Mouse (Mus musculus) thymus, postnatal 25 days (tissue): ENCODE results near the gene Rab7b.

Experiments
- DNase-seq: peaks from one replicate; pipeline ENCODE4 v3.0.0; 2022

Gene Rab7b

DNA sequence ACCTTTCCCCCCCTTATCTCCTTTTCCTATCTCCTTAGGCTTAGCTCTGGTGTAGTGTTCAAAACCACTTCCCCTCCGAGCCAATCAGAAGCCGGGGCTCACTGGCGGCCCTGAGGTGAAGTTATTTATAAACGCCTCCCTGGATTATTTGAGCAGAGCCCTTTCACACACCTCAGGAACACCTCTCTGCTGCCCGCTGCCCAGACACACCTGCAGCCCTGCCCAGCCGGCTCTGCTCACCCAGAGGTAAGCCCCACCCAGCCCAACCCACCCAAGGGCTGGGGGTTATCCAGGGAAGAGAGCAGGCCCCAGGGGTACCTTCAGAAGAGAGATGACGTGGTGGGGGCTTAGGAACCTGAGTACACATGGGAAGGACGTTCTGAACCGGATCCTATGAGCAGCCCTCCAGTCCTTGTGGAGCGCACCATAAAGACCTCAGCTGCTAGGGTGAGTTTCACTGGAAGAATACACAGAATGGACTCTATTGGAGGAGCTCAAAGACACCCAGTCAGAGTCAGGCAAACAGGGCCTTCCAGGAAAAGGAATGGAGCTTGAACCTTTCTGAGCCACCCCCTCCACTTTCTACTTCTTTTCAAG lies 55.5 kb downstream of the Rab7b start, which contains the start of gene Slc26a9:
Gene Slc26a9 (plus strand): TSS at position 155 of the 597 bp plus-strand sequence.
- no peak for DNase-seq

DNA sequence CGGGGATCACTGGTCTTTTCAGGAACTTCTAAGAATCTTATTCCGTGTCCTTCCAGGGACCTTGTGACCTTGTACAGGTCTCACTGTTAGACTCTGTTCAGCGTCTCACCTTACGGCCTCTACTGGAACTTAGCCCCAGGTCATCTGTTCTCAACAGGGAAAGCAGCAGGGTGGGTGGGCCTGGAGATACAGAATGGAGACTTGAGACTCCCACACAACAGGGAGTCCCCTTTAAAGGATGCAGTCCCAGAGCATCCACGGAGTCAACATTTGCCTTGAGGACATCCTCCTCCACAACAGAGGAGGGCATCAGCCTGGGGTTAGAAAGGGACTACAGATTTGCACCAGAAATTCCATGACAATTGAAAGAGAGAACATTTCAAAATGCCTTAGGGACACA lies 56.9 kb downstream of the Rab7b start:
- no peak for DNase-seq

- DNase-seq = no peak
These were observed 59.3 kb downstream of the Rab7b start for GRCm38 (mm10) chr1:131747761-131748160.

DNA sequence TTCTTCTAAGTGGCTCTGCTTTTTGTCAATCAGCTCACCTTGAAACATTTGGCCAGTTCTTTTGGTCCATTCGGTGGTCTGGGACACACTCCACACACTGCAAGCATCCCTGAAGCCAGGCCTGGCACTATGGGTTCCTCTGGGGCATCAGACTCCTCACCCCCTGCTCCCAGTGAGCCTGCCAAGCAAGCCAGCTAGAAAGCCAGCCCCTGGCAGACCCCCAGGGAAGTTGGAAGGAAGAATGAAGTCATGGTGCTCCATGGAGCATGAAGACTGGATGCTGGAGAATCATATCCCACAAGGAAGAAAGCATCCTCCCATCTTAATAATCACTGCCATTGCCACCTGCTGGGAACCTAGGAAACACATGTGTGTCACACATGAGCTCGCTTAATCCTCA lies 60.1 kb downstream of the Rab7b start:
- no peak for DNase-seq

GRCm38 (mm10) chr1:131749706-131750545 lies 61.4 kb downstream of the Rab7b start:
- DNase-seq = no peak

GRCm38 (mm10) chr1:131751181-131751890 lies 62.8 kb downstream of the Rab7b start:
- DNase-seq = no peak

DNA sequence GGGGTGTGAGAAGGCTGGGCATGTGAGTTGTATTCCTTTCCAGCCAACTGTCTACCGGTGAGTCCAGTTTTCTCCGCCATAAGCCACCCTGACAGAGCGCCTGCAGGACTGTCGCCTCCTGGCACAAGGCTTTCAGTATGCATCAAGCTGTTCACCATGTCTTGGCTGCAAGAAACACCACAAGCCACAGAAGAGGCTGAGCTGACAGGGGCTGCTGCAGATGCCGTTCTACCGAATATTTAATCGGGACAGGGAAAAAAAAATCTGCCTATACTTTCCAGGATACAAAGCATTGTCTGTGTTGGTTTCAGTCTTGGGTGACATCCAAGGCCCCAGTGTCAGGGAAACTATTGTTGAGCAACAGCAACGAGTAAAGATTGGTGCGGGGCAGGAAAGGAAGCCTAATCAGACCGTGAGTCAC lies 63.4 kb downstream of the Rab7b start:
- no peak for DNase-seq

DNA sequence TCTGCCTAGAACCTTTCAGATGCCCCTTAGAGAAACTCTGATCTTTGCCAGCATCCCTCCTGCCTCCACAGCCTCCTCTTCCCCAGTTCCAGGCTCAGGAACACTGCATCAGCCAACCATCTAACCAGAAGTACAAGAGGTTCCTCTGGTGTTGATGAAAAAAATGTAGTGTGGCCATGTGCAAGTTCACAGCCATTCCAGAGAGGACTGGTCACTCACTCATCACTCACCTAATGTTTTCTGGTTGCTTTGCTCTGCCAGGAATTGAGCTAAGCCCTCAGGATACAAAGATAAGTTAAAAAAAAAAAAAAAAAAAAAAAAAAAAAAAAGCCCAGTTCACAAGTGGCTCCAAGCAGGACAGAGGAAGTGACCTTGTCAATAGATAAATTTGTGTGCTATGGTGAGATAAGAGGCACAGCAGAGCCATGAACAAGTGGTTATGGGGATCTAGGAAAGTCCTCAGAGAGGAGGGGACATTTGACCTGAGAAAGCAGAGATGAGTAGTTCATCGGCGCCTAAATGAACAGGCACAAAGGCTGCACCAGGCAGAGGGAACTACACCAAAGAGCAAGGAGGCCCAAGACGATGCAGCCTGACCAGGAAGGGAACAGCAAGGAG lies 65.8 kb downstream of the Rab7b start:
- DNase-seq = no peak

DNA sequence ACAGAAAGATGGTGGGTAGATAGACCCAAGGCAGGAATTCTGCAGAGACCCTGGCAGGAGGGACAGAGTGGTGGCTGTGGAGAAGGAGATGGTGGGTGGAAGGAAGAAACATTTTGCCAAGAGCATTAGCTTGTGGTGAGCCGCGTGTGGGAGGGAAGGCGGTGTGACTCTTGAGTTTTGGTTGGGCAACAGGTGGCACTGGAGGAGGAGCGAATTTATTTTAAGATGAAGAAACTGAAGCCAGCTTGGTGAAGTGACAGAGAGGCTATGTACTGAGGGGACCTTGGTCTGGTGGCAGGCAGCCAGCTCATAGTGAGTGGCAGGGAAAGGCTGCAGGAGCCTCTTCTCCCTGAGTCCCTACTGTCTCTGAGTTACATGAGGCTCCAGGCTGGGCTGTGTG lies 66.4 kb downstream of the Rab7b start:
- no peak for DNase-seq

- no peak for DNase-seq
These were observed 68.7 kb downstream of the Rab7b start for GRCm38 (mm10) chr1:131757211-131757610.

DNA sequence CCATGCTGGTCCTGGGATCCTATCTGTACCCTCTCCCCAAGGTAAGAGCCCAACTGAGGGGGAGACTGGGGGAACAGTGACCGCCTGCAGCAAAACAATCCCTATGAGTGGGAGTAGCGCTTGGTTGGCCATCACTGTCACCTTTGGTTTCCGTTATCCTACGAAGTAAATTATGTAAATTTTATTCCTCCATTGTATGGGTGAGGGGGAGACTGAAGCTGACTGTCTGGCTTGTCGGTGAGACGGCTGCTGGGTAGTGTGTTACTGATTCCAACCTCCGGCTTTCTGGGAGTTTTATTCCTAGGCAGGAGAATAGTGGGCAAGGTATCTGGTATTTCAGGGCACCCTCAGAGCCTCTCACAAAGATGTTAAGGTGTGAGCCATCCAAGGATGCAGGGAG lies 70.3 kb downstream of the Rab7b start:
- DNase-seq = no peak

DNA sequence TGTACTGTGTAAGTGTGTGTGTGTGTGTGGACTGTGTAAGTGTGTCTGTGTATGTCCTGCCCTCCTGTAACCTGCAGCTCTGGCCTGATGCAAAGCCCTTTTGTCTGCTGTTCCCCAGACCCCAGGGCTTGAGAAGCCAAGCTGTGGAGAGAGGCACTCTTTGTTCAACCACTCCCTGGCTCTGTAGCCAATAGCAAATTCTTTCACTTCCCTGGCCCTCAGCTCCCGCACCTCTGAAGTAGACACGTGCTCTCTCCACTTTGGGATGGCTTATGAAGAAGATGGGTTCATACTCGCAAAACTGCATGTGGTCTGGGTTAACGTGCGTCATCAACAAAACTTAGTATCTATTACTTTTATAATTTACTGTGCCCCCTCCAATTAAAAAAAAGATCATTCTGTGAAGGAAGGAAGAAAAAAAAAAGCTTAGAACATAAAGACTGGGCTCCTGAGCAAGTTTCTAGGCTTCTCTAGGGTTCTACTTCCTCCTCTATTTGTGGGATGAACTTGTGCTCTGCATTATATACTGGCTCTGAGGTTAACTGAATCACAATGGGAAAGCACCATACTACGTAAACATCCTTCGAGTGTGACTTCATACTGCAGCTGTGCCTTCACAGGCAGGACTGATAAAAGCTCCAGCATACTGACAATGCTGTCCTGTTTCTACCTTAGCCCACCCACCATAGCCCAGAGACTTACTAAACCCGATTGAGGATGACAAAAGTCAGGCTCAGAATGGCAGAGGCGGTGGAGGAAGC lies 71.4 kb downstream of the Rab7b start:
- DNase-seq = no peak

GRCm38 (mm10) chr1:131760428-131760820 lies 71.9 kb downstream of the Rab7b start:
- no peak for DNase-seq

DNA sequence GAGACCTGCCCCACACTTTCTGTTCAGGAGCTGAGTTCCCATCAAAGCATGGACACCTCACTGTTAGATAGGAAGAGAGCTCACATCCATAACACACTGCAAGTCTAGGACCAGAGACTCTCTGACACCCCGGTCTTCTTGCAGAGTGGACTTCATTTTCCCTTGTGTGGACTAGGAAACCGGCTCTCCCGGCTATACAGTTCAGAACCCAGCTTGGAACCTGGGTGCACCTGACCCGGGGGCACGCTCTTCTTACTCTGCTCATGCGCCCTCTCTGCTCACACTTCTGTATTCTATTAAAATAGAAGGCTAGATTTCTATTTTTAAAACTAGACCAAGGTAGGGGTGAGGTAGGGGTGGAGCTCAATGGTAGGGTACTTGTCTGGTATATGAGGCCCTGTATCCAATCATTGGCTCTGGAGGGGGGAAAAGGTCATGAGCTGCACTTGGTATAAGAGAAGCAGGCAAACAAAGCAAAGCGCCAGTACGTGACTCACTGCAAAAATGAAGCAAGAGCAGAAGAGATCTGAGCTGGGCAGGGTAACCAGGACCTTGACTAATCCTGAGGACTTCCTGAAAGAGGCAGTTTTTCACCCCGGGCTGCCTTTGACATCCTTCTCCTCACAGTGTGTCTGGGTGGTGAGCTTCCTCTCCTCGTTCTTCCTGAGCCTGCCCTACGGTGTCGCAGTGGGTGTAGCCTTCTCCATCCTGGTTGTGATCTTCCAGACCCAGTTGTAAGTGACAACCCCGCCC lies 72.8 kb downstream of the Rab7b start:
- DNase-seq = no peak

- no peak for DNase-seq
These were observed 75.2 kb downstream of the Rab7b start for GRCm38 (mm10) chr1:131763683-131764082.

DNA sequence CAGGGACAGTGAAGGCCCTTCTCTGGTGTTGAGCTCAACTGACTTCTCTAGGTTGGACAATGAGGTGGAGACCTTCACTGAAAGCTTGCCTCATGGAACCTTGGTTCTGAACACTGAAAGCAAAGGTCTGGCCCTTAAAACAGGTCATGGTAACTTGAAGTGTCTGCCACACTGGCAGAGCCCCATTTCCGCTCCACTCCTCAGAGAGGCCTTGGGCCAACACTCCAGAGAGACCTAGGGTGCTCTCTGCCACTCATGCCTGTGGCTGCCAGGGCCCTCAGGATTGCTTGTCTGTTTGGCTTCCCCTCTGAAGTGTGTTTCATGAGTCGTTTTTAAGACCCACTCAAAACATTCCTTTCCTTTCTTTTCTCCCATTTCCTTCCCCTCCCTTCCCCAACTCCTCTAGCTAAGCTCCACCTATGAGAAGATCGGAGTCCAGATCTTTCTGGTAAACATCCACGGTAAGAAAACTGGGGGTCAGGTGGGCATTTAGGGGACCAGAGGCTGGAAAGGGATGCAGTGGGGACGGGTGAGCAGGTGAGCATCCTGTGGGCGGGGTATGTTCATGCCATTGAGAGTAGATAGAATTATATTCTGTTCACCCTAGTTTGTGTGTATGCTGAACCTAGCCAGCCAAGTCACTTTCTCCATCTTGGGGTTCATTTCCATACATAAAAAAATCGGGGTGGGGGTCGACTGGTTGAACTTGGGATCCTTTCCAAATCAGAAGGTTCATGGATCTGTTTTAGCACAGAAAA lies 76.3 kb downstream of the Rab7b start:
- DNase-seq = no peak
